Mouse (Mus musculus): ENCODE data around the gene Slc25a29.

Slc25a29 gene

GRCm38 (mm10) chr12:108834337-108834736, 1.3 kb downstream of the Slc25a29 start:
- DNase-seq (ENCODE audit: low spot score in 2 of 2) = no peak

- DNase-seq (ENCODE audit: low spot score in 2 of 2) = no peak
Measured at GRCm38 (mm10) chr12:108833408-108833807, 2.3 kb downstream of the Slc25a29 start.

GRCm38 (mm10) chr12:108832851-108833250, 2.8 kb downstream of the Slc25a29 start:
- no peak for DNase-seq (ENCODE audit: low spot score in 2 of 2)

GRCm38 (mm10) chr12:108831966-108832643, 3.6 kb downstream of the Slc25a29 start:
- no peak for DNase-seq (ENCODE audit: low spot score in 2 of 2)

GRCm38 (mm10) chr12:108830358-108830757, 5.3 kb downstream of the Slc25a29 start:
- DNase-seq (ENCODE audit: low spot score in 2 of 2) = no peak

GRCm38 (mm10) chr12:108829636-108830035, 6.0 kb downstream of the Slc25a29 start:
- no peak for DNase-seq (ENCODE audit: low spot score in 2 of 2)

- no peak for DNase-seq (ENCODE audit: low spot score in 2 of 2)
Measured at GRCm38 (mm10) chr12:108827641-108828040, 8.0 kb downstream of the Slc25a29 start.

- no peak for DNase-seq (ENCODE audit: low spot score in 2 of 2)
Measured at GRCm38 (mm10) chr12:108826958-108827535, 8.6 kb downstream of the Slc25a29 start.

- no peak for DNase-seq (ENCODE audit: low spot score in 2 of 2)
Measured at GRCm38 (mm10) chr12:108826282-108826957, 9.3 kb downstream of the Slc25a29 start.

GRCm38 (mm10) chr12:108825561-108826224, 10.0 kb downstream of the Slc25a29 start:
- DNase-seq (ENCODE audit: low spot score in 2 of 2) = no peak

- no peak for DNase-seq (ENCODE audit: low spot score in 2 of 2)
Measured at GRCm38 (mm10) chr12:108824225-108824874, 11.3 kb downstream of the Slc25a29 start.

- no peak for DNase-seq (ENCODE audit: low spot score in 2 of 2)
Measured at GRCm38 (mm10) chr12:108823036-108823435, 12.6 kb downstream of the Slc25a29 start.

- DNase-seq (ENCODE audit: low spot score in 2 of 2) = peak in 1 of 2 experiments; percentile 58
Measured at GRCm38 (mm10) chr12:108820461-108820860, 15.2 kb downstream of the Slc25a29 start.

GRCm38 (mm10) chr12:108816569-108816968, 19.1 kb downstream of the Slc25a29 start:
- peak in 1 of 2 experiments; percentile 56 for DNase-seq (ENCODE audit: low spot score in 2 of 2)

- DNase-seq (ENCODE audit: low spot score in 2 of 2) = no peak
Measured at GRCm38 (mm10) chr12:108814470-108814869, 21.2 kb downstream of the Slc25a29 start.

- DNase-seq (ENCODE audit: low spot score in 2 of 2) = no peak
Measured at GRCm38 (mm10) chr12:108812463-108812862, 23.2 kb downstream of the Slc25a29 start.

GRCm38 (mm10) chr12:108811133-108811532, 24.6 kb downstream of the Slc25a29 start:
- DNase-seq (ENCODE audit: low spot score in 2 of 2) = peak in 1 of 2 experiments; percentile 38

- DNase-seq (ENCODE audit: low spot score in 2 of 2) = no peak
Measured at GRCm38 (mm10) chr12:108810309-108810708, 25.4 kb downstream of the Slc25a29 start.

- no peak for DNase-seq (ENCODE audit: low spot score in 2 of 2)
Measured at GRCm38 (mm10) chr12:108809771-108810170, 25.9 kb downstream of the Slc25a29 start.

GRCm38 (mm10) chr12:108808465-108808864, 27.2 kb downstream of the Slc25a29 start:
- no peak for DNase-seq (ENCODE audit: low spot score in 2 of 2)

GRCm38 (mm10) chr12:108804388-108804787, 31.3 kb downstream of the Slc25a29 start:
- DNase-seq (ENCODE audit: low spot score in 2 of 2) = no peak

GRCm38 (mm10) chr12:108801613-108802012, 34.1 kb downstream of the Slc25a29 start:
- DNase-seq (ENCODE audit: low spot score in 2 of 2) = no peak

All from spleen, postnatal 4 days (tissue).